Mouse (Mus musculus) heart, adult 18-20 months (tissue): ENCODE measurements at regions not wholly inside any gene's neighbourhood (a gene's known extent, or its start where the extent isn't known, plus 50 kb on each side); places are given as distances from the start of the nearest gene placed in this dataset.

Experiments used
- DNase-seq, 2 experiments: peaks; one replicate each; pipeline ENCODE4 v3.0.0; 2021 to 2022; ENCODE audit warnings: mixed read lengths in 1 of 2

DNA sequence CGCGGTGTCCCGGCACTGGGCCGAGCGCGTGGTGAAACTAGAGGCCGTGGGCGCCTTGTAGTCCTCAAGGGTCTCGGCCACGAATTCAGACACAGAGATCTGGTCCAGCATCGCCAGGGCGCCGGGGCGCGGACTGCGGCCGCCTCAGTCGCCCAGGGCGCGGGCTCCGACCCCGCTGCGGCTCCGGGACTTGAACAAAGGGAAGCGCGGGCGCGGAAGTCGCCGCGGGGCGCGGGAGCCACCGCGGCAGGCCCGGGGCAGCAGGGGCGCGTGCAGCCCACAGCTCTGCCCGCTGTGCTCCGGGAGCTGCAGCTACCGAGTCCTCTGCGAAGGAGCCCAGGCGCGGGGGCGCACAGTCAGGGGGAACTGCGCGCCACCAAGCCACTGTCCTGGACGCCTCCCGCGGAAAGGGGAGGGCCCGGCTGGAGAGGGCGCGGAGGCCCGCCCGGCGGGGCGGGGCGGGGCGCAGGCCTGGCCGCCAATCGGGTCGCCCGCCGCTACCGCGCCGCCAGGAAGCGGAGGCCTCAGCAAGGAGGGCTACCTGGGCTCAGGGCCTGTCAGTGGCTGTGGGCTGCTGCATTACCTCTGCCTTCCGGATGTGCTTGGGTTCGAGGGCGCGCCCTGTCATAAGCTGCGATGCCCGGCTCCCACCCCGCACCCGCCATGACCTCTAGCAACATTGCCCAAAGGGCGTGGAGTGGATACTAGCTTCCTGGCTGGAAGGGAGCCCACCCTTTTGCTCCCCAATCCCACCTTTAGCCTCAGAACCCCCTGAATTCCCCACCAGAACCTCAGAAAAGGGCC lies 155.2 kb upstream of the 9030624G23Rik start:
- peak; percentile 4 for DNase-seq
